Mouse (Mus musculus): ENCODE results near the gene Add2.
"Not testable (repeated sequence)": the region's sequence is repeated elsewhere in the genome, so short reads cannot be mapped to it uniquely, and the experiment has no call there.

Gene Add2

GRCm38 (mm10) chr6:86028601-86029322, at the start of gene Add2:
Add2 (plus strand) TSS chr6:86028681.
- no peak for DNase-seq

GRCm38 (mm10) chr6:85978736-85979135, 49.7 kb upstream of the Add2 start:
- DNase-seq = not testable (repeated sequence)

GRCm38 (mm10) chr6:85984351-85984750, 44.1 kb upstream of the Add2 start:
- no peak for DNase-seq

- DNase-seq = not testable (repeated sequence)
These were observed 38.9 kb upstream of the Add2 start for GRCm38 (mm10) chr6:85989570-85989969.

GRCm38 (mm10) chr6:85990774-85991173, 37.7 kb upstream of the Add2 start:
- DNase-seq = peak; percentile 10 to 23

- peak; percentile 10 to 19 for DNase-seq
These were observed 25.0 kb upstream of the Add2 start for GRCm38 (mm10) chr6:86003405-86003925.

- DNase-seq = peak; percentile 74 to 78
These were observed 24.0 kb upstream of the Add2 start for GRCm38 (mm10) chr6:86004271-86005148.

- DNase-seq = peak; percentile 35 to 52
These were observed 18.5 kb upstream of the Add2 start for GRCm38 (mm10) chr6:86009980-86010379.

- DNase-seq = not testable (repeated sequence)
These were observed 13.7 kb upstream of the Add2 start for GRCm38 (mm10) chr6:86014812-86015211.

- DNase-seq = no peak
These were observed 12.6 kb upstream of the Add2 start, which contains the start of gene Figla for GRCm38 (mm10) chr6:86015871-86016270. Figla (plus strand) TSS chr6:86016171.

- DNase-seq = no peak
These were observed 11.6 kb upstream of the Add2 start for GRCm38 (mm10) chr6:86016793-86017350.

GRCm38 (mm10) chr6:86019415-86020237, 8.9 kb upstream of the Add2 start:
- DNase-seq = no peak

- DNase-seq = peak; percentile 8 to 38
These were observed 7.5 kb upstream of the Add2 start for GRCm38 (mm10) chr6:86020948-86021347.

GRCm38 (mm10) chr6:86026632-86027292, 1.7 kb upstream of the Add2 start:
- DNase-seq = no peak

GRCm38 (mm10) chr6:86028150-86028549, 331 bp upstream of the Add2 start:
- DNase-seq = no peak

- DNase-seq = no peak
These were observed 837 bp downstream of the Add2 start for GRCm38 (mm10) chr6:86029323-86029713.

- no peak for DNase-seq
These were observed 3.0 kb downstream of the Add2 start for GRCm38 (mm10) chr6:86031527-86031926.

GRCm38 (mm10) chr6:86033635-86034034, 5.2 kb downstream of the Add2 start:
- no peak for DNase-seq

- no peak for DNase-seq
These were observed 10.4 kb downstream of the Add2 start for GRCm38 (mm10) chr6:86038901-86039300.

GRCm38 (mm10) chr6:86040140-86040539, 11.7 kb downstream of the Add2 start:
- DNase-seq = no peak

GRCm38 (mm10) chr6:86047510-86047909, 19.0 kb downstream of the Add2 start:
- no peak for DNase-seq

GRCm38 (mm10) chr6:86048509-86048908, 20.0 kb downstream of the Add2 start:
- no peak for DNase-seq
